Mouse (Mus musculus): ENCODE measurements around the gene B3gntl1.
"Not testable (repeated sequence)": the region's sequence is repeated elsewhere in the genome, so short reads cannot be mapped to it uniquely, and the experiment has no call there.

Gene B3gntl1

DNA sequence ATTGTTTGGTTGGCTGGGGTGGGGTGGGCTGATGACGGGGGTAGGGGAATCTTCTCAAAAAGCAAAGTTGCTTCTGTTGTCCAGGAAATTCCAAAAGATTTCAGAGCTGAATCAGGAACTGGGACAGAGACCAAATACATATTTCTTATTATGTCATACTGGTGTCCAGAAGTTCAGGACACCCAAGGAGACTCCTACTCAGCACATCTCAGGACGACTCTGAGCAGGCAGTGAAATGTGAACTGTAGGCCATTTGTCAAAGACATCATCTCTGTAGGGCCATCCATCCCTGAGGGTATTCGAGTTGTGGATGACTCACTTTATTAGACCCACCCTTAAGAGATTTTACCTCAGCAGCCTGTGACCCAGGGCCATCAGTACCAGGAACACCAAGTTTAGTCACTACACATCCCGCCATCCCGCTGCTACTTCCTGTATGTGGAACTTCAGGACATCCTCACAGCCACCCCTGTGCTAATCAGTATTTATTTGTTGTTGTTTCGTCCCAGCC, 12.6 kb upstream of the B3gntl1 start:
- DNase-seq (ENCODE audit: low spot score), result no peak

DNA sequence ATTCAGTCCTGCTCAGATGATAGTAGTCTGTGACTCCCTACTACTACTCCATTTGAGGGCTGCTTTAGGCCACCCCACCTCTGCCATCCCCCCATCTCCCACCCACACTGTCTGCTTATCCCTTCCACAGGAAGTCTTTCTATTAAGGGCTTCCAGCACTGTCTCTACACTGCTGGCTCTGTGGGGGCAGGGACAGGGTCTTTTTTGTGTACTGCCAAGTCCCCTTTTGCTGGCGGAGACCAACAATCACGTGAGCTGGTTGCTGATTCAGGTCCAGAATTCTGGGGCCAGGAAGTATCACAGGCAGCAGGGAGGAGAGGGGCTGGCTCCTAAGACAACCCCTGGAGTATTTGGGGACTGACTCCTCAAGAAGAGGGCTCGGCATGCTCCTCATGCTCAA, 10.3 kb upstream of the B3gntl1 start:
- DNase-seq (ENCODE audit: low spot score), result no peak

DNA sequence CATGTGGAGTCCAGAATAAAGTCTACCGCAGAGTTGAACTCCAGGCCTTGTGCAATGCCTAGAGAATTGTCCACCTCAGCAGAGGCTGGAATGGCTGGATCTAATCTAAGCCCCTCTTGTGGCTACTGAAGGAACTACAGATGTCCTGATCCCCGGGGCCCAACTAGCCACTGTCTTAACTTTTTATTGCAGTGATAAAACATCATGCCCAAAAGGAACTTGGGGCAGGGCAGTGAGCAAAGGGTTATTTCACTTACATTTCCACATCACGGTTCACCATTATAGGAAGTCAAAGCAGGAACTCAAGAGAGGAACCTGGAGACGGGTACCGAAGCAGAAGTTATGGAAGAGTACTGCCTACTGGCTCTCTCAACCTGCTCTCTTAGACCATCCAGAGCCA, 7.8 kb upstream of the B3gntl1 start:
- no peak for DNase-seq (ENCODE audit: low spot score)

DNA sequence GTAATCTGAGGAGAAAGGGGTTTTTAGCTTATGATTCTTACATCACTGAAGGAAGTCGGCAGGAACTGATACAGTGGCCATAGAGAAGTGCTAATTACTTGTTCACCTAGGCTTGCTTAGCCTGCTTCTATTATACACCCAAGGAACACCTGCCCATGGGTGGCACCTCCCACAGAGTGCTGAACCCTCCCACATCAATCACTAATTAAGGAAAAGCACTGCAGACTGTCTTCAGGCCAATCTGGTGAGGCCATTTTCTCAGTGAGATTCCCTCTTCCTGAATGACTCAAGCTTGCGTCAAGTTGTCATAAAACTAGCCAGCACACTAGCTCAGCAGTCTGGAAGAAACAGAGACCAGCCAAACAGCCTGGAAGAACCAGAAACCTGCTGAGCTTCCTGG, 6.6 kb upstream of the B3gntl1 start:
- DNase-seq (ENCODE audit: low spot score), result no peak

DNA sequence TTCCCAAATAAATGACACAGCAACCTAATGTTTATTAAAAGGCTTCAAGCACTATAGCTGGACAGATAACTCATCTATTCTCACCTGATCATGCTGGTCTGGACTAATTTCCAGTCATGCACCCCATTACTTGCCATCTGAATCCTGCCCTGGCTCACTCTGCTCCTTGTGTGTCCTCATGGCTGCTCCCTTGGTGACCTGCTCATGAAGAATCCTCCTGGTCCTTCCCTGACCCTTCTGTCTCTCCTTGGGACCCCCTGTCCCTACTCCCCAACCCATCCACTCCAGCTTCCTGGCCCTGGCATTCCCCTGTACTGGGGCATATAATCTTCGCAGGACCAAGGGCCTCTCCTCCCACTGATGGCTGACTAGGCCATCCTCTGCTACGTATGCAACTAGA, 3.9 kb upstream of the B3gntl1 start:
- no peak for DNase-seq (ENCODE audit: low spot score)

DNA sequence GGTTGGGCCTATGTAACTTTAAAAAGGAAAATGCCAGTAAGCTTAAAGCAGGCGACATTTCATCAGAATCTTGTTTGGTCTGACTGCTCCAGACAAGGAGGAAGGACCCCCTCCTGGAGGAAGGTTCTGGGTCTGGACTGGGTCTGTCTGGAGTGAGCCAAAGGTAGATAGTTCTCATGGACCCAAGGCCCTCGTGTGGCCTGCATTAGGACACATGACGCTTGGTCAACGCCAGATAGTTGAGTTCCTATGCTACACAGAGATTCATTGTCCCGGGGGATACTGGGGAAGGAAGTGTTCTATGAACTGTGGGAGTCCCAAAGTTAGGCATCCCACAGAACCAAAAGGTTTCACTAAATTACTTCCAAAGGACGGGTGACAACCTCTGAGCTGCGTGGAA, 676 bp upstream of the B3gntl1 start:
- no peak for DNase-seq (ENCODE audit: low spot score)

DNA sequence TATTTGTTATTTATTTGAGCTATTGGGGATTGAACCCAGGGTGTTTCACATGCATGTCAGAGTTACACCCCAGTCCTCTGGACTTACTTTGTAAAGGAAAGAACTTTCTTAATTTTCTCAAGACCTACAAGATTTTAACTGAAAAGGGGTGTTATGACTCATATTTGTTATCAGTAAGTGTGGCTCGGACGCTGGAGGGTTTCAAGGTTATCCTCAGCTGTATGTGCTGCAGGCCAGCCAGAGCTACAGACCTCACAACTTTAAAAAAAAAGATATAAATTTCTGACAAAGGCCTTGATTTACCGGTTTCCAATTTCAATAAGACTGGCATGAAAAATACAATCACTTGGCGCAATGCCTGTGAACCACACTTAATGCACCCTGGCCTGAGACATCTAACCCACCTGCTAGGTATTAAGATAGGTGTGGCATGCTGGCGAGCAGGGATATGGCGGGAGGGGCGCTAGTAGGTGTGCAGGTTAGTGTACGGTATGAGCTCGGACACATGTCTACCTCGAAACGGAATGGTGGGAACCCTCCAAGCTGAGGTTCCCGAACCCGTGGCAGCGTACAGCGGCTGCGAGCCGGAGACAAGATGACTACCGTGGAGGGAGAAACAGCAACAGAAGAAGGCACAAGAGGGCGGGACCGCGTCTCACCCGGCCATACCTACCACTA, 502 bp downstream of the B3gntl1 start:
- DNase-seq (ENCODE audit: low spot score), result no peak

DNA sequence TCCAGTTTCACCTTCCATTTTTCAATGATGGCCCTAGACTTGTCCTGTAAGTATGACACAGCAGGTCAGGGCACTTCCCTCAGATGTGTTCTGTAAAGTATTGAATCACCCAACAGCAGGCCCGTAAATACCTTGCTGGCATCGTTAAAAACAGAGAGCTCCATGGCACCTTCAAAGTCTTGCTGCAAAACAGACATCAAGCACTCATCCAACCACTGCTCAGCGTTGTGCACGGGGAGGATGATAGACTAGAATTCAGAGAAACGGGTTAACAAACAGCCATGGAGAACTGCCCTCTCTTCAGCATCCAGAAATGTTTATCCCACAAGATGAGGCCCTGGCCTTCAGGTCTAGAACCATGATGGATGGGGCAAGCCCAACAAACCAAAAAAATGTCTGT, 2.0 kb downstream of the B3gntl1 start:
- DNase-seq (ENCODE audit: low spot score), result no peak

DNA sequence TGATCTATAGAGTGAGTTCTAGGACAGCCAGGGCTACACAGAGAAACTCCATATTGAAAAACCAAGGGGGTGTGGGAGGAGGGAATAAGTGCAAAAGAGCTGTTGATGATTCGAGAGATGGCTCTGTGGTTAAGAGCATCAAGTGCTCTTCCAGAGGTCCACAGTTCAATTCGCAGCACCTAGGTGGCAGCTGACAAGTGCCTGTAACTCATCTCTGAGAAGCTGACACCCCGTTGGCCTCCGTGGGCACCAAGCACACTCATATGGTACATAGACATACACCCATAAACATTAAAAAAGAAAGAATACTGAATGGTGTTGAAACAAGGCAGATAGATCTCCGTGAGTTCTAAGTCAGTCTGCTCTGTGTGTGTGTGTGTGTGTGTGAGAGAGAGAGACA, 4.2 kb downstream of the B3gntl1 start:
- DNase-seq (ENCODE audit: low spot score), result no peak

DNA sequence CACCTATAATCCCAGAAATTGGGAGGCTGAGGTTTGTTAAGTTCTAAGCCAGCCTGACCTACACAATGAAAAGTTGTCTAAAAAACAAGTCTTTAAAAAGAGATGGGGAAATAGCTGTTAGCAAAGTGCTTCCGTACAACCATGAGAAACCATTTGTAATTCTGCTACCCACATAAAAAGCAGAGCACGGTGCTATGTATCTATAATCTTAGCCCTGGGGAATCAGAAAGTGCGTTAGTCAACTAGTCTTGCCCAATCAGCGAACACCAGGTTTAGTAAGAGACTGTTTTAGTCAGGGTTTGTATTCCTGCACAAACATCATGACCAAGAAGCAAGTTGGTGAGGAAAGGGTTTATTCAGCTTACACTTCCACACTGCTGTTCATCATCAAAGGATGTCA, 5.4 kb downstream of the B3gntl1 start:
- no peak for DNase-seq (ENCODE audit: low spot score)

DNA sequence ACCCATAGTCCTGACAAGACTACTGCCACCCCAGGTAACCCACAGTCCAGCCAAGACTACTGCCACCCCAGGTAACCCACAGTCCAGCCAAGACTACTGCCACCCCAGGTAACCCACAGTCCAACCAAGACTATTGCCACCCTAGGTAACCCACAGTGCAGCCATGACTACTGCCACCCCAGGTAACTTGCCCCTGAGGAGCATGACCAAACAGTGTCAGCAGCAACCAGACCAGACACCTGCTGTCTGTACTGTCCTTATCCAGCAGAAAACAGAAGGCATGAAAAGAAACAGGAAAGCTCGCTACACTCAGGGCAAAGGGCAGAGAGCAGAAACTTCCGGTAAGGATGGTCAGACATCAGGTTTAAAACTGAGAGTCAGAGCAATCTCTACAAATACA, 11.8 kb downstream of the B3gntl1 start:
- DNase-seq (ENCODE audit: low spot score), result no peak

DNA sequence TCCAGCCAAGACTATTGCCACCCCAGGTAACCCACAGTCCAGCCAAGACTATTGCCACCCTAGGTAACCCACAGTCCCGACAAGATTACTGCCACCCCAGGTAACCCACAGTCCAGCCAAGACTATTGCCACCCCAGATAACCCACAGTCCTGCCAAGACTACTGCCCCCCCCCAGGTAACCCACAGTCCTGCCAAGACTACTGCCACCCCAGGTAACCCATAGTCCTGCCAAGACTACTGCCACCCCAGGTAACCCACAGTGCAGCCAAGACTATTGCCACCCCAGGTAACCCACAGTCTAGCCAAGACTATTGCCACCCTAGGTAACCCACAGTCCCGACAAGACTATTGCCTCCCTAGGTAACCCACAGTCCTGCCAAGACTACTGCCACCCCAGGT, 12.3 kb downstream of the B3gntl1 start:
- not testable (repeated sequence) for DNase-seq (ENCODE audit: low spot score)

DNA sequence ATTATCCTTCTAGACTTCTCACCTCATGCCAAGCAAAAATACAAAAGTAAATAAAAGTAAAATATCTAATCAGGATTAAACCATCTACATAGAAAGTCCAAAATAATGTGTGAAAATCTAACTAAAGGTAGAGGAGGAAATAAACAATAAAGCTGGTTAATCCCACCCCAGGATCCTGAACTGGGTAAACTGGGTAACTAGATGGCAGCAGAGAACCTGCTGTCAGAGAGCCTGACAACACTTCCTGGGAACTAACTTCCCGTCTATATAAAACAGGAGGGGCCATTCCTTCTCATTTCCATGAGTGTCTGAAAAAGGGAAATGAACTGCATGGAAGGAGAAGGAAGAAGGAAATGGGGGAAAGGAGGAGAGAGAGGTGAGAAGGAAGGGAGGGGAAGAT, 14.8 kb downstream of the B3gntl1 start:
- no peak for DNase-seq (ENCODE audit: low spot score)

DNA sequence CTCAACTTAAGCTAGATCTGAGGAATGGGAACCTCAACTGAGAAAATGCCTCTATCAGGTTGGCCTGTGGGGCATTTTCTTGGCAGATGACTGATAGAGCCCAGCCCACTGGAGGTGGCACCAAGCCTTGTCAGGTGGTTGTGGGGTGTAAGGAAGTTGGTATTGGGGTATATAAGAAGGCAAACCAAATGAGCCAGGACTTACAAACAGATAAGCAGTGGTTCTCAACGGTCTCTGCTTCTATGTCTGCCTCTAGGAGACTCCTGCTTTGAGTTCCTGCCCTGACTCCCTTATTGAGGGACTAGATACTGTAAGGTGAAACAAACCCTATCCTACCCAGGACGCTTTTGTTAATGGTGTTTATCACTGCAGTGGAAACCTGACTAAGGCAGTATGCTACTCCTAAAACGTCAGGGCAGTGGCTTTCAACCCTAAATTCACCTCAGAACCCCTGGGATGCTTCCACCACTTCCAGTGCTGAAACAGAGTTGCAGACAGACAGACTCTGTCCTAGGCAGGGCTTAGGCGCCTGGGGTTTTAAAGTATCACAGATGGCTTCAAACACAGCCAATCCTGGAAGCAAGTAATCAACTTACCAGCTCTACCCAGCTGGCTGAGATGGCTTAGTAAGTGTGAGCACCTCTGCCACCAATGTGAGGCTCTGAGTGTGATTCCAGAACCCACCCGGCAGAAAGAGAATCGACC, 17.0 kb downstream of the B3gntl1 start:
- DNase-seq (ENCODE audit: low spot score), result no peak

DNA sequence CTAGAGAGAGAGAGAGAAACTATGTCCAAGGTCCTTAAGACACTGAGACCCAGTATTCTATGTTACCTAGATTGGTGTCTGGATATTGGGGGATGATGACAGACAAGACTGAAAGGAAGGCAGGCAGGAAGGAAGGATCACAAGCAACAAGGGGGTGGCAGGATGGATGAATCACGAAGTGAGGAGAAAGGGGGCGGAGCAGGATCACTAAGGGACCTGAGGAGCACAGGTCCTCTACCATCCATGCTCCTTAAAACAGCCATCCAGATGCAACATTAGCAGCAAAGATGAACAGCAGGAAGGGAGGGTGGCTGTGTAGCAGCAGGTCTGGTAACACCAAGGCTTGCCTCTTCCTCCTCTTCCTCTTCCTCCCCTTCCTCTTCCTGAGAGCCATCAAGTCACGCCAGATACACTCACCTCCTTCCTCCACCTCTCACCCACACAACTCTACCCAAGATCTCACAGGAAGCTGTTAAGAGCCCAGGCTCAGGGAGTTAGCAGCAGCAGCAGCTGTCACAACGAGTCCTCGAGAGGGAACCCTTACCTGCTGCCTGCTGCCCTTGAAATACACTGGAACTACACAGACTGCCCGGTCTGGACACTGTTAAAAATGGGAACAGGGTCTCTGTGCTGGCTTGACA, 17.7 kb downstream of the B3gntl1 start:
- peak; percentile 10 for DNase-seq (ENCODE audit: low spot score)

DNA sequence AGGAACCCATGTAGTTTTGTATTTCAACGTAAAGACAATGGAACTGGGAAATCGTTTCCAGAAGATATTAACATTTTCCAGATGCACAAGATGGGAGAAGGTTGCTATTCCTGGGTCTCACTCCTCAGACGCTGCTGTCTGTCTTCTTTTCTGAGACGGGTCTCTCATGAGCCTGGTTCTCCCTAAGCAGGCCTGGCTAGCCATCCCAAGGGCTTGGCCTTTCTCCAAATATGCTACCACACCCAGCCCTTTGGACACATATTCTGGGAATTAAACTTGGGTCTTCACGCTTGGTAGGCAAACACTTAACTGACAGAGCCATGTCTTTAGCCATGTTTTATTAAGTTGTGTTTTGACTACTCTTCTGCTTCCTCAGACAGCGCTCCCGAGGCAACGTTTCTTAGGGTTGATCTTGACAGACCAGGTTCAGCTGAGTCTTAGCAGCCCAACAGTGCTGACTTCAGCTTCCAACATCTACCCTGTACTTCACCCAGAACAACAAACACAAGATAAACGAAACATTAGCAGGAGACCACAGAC, 18.5 kb downstream of the B3gntl1 start:
- no peak for DNase-seq (ENCODE audit: low spot score)

DNA sequence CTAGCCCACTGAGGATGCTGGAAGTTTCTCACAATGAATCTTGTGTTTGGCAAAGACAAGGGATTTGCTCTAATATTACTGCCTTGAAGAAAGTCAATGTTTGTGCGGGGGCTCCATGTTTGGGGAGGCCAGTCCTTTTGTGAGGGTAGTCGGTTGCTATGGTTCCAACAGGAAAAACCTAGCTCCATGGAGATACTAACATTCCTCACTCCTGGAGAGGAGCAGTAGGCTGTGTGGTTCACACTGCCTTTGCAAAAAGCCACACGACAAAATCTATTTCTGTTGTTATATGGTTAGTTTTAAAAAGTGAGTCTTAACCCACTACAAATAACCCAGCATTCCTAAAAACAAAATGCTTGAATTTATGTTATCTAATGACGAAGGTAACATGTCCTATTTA, 19.3 kb downstream of the B3gntl1 start:
- no peak for DNase-seq (ENCODE audit: low spot score)

DNA sequence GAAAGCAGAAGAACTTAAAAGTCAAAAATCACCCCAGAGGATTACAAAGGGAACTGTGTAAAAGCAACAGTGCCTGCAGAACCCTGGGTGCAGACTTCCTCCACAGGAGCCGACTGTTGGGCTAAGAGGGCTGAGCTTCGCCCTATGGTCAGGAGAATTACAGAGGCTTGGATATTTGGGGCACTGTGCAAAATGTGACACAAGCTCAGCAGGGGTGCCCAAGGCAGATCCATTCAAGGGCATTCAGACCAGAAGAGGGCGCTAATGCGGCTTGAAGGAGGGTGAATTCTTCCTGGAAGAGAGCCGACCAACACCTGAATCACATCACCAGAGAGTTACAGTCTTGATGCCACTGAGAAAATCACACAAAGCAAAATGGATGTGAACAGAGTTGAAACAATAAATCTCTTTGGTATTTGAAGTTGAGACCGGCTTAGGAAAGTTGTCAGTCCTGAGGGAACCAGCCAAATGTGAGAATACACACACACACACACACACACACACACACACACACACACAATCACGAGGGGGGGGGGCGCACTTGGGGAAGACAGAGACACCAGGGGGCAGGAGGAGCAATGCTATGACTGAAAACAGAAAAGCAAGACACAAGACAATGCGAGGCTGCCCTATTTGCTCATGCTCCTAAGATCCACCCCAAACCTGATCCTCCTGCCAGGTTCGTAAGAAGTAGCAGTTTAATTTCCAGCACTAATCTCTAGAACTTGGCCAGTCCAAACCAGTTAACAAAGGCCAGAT, 20.2 kb downstream of the B3gntl1 start:
- DNase-seq (ENCODE audit: low spot score), result peak; percentile 54

DNA sequence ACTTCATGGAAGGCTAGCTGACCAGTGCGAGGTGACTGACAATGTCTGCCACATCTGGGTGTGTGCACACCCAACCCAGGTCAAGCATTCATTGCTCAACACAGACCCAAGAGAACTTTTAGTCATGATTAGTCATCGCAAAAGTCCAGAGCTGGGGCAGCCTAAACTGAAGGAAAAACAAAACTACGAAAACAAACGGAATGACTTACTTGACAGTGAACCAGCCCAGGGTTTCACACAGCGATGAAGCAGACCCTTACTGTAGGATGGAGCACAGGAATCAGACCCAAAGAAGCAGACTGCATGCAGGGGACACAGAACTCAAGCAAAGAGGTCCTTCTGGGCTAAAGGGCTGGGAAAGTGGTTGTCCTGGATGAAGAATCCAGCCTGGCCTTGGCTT, 21.0 kb downstream of the B3gntl1 start:
- DNase-seq (ENCODE audit: low spot score), result no peak

DNA sequence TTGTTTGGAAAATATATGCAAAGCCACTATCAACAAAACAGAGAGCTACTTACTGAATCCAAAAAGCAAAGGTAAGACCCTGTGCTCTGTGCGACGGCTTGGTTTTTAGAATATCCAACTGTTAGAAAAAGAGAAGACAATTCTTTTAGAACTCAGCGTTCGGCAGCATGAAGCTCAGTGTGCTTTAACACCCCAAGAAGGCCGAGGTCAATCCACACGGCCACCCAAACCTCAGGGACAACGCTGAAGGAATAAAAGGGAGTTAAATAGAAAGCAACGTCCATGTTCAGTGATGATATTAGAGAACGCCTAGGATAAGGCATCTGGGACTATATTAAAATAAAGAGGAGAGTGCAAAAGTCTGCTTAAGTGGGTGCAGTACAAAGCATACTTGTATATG, 21.4 kb downstream of the B3gntl1 start:
- no peak for DNase-seq (ENCODE audit: low spot score)

DNA sequence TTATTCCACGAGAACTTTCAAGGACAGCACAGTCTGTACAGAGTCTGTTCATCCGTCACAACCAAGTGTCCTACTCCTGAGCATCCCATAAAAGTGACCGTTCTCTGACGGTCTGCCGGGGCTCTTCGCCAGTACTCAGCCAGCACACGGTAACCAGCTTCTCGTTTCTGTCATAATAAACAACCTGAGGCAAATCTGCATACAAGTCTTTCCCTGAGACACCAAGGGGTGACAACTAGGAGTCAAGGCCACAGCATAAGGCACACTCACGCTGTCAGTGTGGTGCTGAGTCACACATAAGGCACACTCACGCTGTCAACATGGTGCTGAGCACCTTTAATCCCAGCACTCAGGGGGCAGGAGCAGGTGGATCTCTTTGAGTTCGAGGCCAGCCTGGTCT, 22.3 kb downstream of the B3gntl1 start:
- DNase-seq (ENCODE audit: low spot score), result no peak

DNA sequence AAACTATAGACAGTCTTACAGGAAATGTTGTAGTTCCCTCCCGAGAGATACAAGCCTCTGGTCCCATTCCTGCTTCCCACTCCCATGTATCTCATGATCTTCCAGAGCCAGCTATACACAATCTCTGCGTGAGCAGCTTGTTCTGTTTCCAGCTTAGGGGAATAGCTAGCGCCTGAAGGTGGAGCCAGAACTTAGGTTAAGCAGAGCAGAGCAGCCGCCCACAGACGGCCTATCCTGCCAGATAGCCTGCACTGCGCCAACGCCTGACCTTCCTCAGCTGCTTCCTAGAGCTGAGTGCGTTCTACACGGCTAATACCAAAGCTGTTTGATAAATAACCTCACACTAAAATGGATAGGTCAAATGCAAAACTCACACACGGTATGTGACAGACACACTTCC, 23.1 kb downstream of the B3gntl1 start:
- no peak for DNase-seq (ENCODE audit: low spot score)

Measured in T-cell, adult 2 months (primary cell).